Mouse (Mus musculus): ENCODE measurements around the gene Snap25. TPM values are rescaled to one million over a fixed set of nuclear protein-coding genes. Genes with fewer than 3 reads are reported as not detected.

Snap25 gene
- total RNA-seq, 2 experiments from 2014 or later = 2,121 to 2,268 TPM

GRCm38 (mm10) chr2:136682146-136682860 lies 30.9 kb upstream of the Snap25 start:
- Histone ChIP-seq H3K4me3 (no peak overlapping the region), H3K27ac (no peak overlapping the region)
- no peak for DNase-seq (ENCODE audit: low spot score in 2 of 2)
- no peak for TF ChIP-seq CTCF (conservative IDR thresholded peaks at IDR 0.05)

DNA sequence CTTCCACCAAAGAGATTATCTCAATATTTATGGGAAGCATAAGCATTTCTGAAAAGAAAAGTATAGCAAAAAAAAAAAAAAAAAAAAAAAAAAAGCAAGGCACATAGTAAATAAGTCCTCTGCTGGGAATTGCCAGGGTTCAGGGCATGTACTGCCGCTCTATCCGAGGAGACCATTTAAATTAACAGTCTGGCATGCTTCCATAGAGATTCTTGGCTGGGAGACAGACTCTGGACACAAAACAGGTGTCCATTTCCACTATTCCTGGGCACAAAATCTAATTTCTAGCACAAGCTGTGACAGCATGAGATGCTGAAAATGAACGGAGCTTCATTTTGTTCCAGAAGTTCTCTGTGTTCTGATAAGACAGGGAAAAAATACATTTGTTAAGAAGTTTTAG lies 27.1 kb upstream of the Snap25 start:
- no peak for TF ChIP-seq CTCF (conservative IDR thresholded peaks at IDR 0.05)
- Histone ChIP-seq H3K4me3 (no peak overlapping the region), H3K27ac (peak overlapping the region; percentile 37; the same call in 1 of the 2 replicates)
- peak in 1 of 2 experiments; percentile 23 for DNase-seq (ENCODE audit: low spot score in 2 of 2)

GRCm38 (mm10) chr2:136687316-136687715 lies 25.9 kb upstream of the Snap25 start:
- TF ChIP-seq CTCF (conservative IDR thresholded peaks at IDR 0.05) = no peak
- Histone ChIP-seq H3K4me3 (no peak overlapping the region), H3K27ac (no peak overlapping the region)
- DNase-seq (ENCODE audit: low spot score in 2 of 2) = no peak

DNA sequence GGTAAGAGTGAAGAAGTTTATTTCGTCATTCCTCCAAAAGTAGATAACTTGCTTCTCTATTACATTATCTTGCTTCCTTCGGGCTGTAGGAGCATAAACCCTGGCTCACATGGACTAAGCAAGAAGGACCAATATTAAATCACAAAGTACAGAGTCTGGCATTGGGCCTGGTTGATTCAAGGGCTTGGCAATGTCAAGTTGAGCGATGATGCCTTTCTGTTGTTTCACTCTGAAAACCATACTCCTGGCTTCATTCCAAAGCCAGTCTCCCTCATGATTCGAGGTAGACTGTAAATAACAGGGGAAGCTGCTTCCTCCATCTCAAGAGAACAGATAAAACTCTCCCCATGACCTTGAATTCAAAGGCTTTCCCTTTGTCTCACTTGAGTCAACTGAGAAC lies 23.8 kb upstream of the Snap25 start:
- H3K27ac ChIP-seq = no peak overlapping the region
- no peak for TF ChIP-seq CTCF (conservative IDR thresholded peaks at IDR 0.05)
- no peak for DNase-seq (ENCODE audit: low spot score in 2 of 2)
- no peak overlapping the region for H3K4me3 ChIP-seq

- Histone ChIP-seq H3K27ac (no peak overlapping the region), H3K4me3 (no peak overlapping the region)
- no peak for TF ChIP-seq CTCF (conservative IDR thresholded peaks at IDR 0.05)
- DNase-seq (ENCODE audit: low spot score in 2 of 2) = no peak
Observed at GRCm38 (mm10) chr2:136691681-136692080, 21.6 kb upstream of the Snap25 start.

DNA sequence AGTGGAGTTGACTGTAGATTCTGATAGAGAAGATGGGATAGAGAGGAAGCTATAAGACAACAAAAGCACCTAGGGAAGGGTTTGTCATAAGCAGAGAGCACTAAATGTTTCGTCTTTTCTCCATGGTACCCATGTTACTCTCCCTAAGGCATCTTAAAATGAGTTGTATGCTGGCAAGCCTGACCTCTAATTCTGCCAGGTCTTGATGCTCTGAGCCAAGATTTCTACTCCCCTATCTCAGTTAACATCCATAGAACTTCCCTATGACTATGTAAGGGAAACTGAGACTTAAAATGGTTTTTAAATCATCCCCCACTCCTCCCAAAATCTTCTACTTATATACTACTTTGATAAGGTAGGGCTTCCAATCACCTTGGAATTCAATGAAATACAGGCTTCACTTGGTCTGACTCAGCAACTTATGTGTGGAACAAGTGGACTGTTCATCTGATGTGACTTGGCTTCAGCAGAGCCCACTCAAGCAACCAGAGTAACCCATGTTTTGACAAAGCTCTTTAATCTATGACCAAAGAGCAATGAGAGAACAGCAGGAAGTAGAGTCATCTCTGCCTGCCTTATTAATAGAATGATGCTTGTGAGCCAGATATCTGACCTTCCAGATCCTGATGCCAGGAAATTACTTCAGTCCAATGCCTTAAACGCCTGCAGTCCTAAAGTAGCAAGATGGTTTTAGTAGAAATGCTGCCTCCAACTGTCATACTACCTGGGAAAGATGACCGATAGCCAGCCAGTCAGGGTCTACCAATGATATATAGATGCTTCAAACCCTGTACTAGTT lies 13.6 kb upstream of the Snap25 start:
- H3K27ac ChIP-seq = no peak overlapping the region
- TF ChIP-seq CTCF (conservative IDR thresholded peaks at IDR 0.05) = no peak
- DNase-seq (ENCODE audit: low spot score in 2 of 2) = no peak
- no peak overlapping the region for H3K4me3 ChIP-seq

DNA sequence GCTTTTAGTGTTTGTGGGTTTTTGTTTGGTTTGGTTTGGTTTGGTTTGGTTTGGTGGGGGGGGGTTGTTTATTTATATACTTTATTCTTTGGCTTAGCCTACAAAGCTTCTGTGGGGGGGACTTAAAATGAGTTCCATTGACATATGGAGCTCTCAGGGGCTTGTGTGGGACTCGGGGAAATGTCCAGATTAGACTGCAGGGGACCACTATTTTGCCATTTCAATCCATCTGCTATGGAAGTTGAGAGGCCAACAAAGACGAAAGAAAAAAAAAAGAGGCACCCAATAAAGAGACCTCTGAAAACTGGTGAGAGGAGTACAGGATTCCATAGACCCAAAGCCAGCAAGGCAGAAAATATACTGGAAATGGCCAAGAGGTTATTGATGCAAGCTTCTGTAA lies 9.9 kb upstream of the Snap25 start:
- H3K4me3 ChIP-seq = no peak overlapping the region
- no peak for DNase-seq (ENCODE audit: low spot score in 2 of 2)
- no peak overlapping the region for H3K27ac ChIP-seq
- TF ChIP-seq CTCF (conservative IDR thresholded peaks at IDR 0.05) = no peak

GRCm38 (mm10) chr2:136711155-136711554 lies 2.1 kb upstream of the Snap25 start:
- H3K4me3 ChIP-seq = no peak overlapping the region
- H3K27ac ChIP-seq = peak overlapping the region; percentile 77
- no peak for DNase-seq (ENCODE audit: low spot score in 2 of 2)
- TF ChIP-seq CTCF (conservative IDR thresholded peaks at IDR 0.05) = no peak

- no peak for TF ChIP-seq CTCF (conservative IDR thresholded peaks at IDR 0.05)
- H3K4me3 ChIP-seq = peak overlapping the region; percentile 89
- peak; percentile 62 to 70 for DNase-seq (ENCODE audit: low spot score in 2 of 2)
- H3K27ac ChIP-seq = peak overlapping the region; percentile 95
Observed at GRCm38 (mm10) chr2:136711746-136712440, 1.4 kb upstream of the Snap25 start.

DNA sequence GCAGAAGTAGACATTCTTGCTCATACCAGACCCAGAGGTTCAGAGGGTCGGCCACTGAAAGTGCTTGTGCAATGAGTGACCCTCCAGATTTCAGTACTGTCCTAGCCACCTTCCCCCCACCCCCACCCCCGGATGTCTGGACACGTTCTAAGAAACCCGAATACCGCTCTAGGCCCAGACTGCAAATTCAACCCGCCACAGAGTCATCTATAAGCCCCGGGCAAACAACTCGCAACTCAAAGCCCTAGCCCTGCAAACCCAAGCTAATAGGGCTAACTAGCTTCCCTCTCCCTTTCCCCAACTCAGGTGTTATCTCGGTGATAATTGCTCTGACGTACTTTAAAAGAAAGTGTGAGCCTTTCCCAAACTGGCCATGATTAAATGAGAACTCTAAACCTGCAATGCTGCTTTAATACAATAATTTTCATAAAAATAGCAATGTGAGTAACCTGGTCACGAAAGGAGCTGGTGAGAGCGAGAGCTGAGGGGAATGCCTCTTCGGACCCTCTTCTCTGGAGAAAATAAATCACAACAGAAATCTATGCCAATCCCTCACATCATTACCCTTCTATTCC lies 725 bp upstream of the Snap25 start:
- peak in 1 of 2 experiments; percentile 10 for DNase-seq (ENCODE audit: low spot score in 2 of 2)
- Histone ChIP-seq H3K27ac (peak overlapping the region; percentile 95), H3K4me3 (peak overlapping the region; percentile 89)
- no peak for TF ChIP-seq CTCF (conservative IDR thresholded peaks at IDR 0.05)

DNA sequence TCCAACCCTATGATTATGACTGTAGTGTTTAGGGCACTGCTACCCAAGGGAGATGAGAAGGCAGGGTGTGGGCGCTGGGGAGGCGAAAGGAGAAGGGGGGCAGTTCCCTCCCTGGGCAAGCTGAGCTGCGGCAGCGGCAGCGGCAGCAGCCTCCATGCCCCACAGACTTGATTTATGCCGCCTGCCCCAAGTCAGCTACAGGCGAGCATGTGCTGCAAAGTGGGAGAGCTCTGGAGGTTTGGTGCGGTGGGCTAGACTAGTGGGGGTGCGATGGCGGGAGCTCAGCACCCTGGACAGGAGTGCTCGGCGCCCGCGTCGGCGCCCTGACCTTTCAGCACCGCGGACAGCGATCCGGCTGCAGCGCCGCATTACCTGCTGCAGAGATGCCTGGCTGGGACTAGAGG lies 757 bp downstream of the Snap25 start:
- no peak for TF ChIP-seq CTCF (conservative IDR thresholded peaks at IDR 0.05)
- H3K4me3 ChIP-seq = peak overlapping the region; percentile 89
- peak; percentile 44 to 45 for DNase-seq (ENCODE audit: low spot score in 2 of 2)
- peak overlapping the region; percentile 95 for H3K27ac ChIP-seq

DNA sequence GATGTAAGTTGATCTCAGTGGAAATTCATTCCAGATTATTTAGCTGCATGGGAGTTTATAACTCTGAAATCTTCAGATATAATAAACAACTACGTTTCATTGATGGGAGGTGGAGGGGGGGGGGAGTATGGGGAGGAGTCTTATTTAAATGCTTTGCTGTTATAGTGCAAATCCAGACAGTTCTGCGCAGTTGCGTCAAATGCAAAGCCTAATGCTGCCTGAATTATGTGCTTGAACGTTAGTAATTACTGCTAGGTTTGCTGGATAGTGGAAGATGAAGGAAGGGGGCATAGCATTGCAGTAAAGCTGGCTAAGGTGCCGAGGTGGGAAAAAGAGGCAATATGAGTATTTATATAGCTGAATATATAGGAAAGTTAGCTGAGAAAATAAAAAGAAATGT lies 2.3 kb downstream of the Snap25 start:
- peak in 1 of 2 experiments; percentile 16 for DNase-seq (ENCODE audit: low spot score in 2 of 2)
- peak overlapping the region; percentile 89 for H3K4me3 ChIP-seq
- H3K27ac ChIP-seq = peak overlapping the region; percentile 95
- TF ChIP-seq CTCF (conservative IDR thresholded peaks at IDR 0.05) = no peak

GRCm38 (mm10) chr2:136716400-136716799 lies 3.1 kb downstream of the Snap25 start:
- Histone ChIP-seq H3K27ac (peak overlapping the region; percentile 95), H3K4me3 (peak overlapping the region; percentile 89)
- DNase-seq (ENCODE audit: low spot score in 2 of 2) = no peak
- TF ChIP-seq CTCF (conservative IDR thresholded peaks at IDR 0.05) = peak; percentile 56
